Mouse (Mus musculus) ES-Bruce4 (cell line): Measurements from ENCODE around the gene 9130230L23Rik. TPM values are rescaled to one million over a fixed set of nuclear protein-coding genes. Genes with fewer than 3 reads are reported as not detected.
A peak's percentile ranks its signal among the peaks of the same experiment; 100 is the strongest.

Source experiments
- H3K27ac ChIP-seq: 2 replicates; pipeline ENCODE4 v1.5.1; 2012; ENCODE audit warnings: low read length, inconsistent platforms; ENCODE audit not compliant: insufficient read depth
- H3K27me3 ChIP-seq: 2 replicates; pipeline ENCODE4 v1.6.1; 2012; ENCODE audit warnings: mild to moderate bottlenecking, low read length, inconsistent platforms; ENCODE audit not compliant: control insufficient read depth, poor library complexity, insufficient read depth, severe bottlenecking
- H3K36me3 ChIP-seq: 2 replicates; pipeline ENCODE4 v1.6.1; 2012; ENCODE audit warnings: inconsistent platforms, mild to moderate bottlenecking, low read length, moderate library complexity; ENCODE audit not compliant: control insufficient read depth, poor library complexity, insufficient read depth, severe bottlenecking
- H3K4me1 ChIP-seq: one replicate; pipeline ENCODE4 v1.8.1; 2011; ENCODE audit warnings: low read length; ENCODE audit not compliant: control insufficient read depth, insufficient read depth
- H3K4me3 ChIP-seq: 2 replicates; pipeline ENCODE4 v1.5.1; 2011; ENCODE audit warnings: low read depth, mild to moderate bottlenecking, low read length
- H3K9ac ChIP-seq: 2 replicates; pipeline ENCODE4 v1.6.1; 2012; ENCODE audit warnings: low read depth, mild to moderate bottlenecking, inconsistent platforms; ENCODE audit not compliant: poor library complexity, severe bottlenecking
- H3K9me3 ChIP-seq: replicated peaks from 2 replicates; pipeline ENCODE4 v1.6.1; 2012; ENCODE audit warnings: mild to moderate bottlenecking, low read length, inconsistent platforms; ENCODE audit not compliant: control insufficient read depth, poor library complexity, insufficient read depth, severe bottlenecking
- CTCF ChIP-seq: IDR thresholded peaks from one replicate; pipeline ENCODE4 v1.8.1; 2011; ENCODE audit warnings: low read depth, low read length
- EP300 ChIP-seq: IDR thresholded peaks from 2 replicates; pipeline ENCODE4 v1.6.1; 2011; ENCODE audit warnings: low read depth, low read length; ENCODE audit not compliant: insufficient read depth
- POLR2A ChIP-seq: IDR thresholded peaks from one replicate; pipeline ENCODE4 v1.8.1; 2011; ENCODE audit warnings: low read length; ENCODE audit not compliant: insufficient read depth
- polyA plus RNA-seq: library from polyadenylated mRNA; stranded (reverse); fragments of >200 nt; gene quantifications from 2 replicates; pipeline ENCODE4 v1.2.4, GENCODE M21; 2011; ENCODE audit warnings: low read depth; ENCODE audit not compliant: missing spikeins, insufficient read depth, insufficient read length

The 9130230L23Rik gene
- polyA plus RNA-seq, 1 experiment = 0.67 TPM

GRCm38 (mm10) chr5:65986426-65986825, 17.7 kb downstream of the 9130230L23Rik start:
- H3K9me3 ChIP-seq = no peaks in the 10 kb centered on the region
- no peaks in the 10 kb centered on the region for H3K36me3 ChIP-seq
- no peak overlapping the region for H3K4me3 ChIP-seq
- H3K4me1 ChIP-seq = peaks cover under 1% of the 10 kb centered on the region
- H3K27ac ChIP-seq = no peak overlapping the region
- no peaks in the 10 kb centered on the region for H3K27me3 ChIP-seq
- TF ChIP-seq POLR2A (no peak), EP300 (no peak), CTCF (no peak)
- H3K9ac ChIP-seq = no peak overlapping the region

- peak; percentile 96 for TF ChIP-seq EP300
- TF ChIP-seq POLR2A = no peak
- Histone ChIP-seq H3K27ac (peak overlapping the region; percentile 91), H3K9ac (peak overlapping the region; percentile 47), H3K4me1 (peaks cover 7% of the 10 kb centered on the region), H3K4me3 (peak overlapping the region; percentile 79), H3K27me3 (no peaks in the 10 kb centered on the region), H3K36me3 (no peaks in the 10 kb centered on the region), H3K9me3 (no peaks in the 10 kb centered on the region)
These were observed 28.4 kb downstream of the 9130230L23Rik start for GRCm38 (mm10) chr5:65975731-65976130.

- H3K27ac ChIP-seq = no peak overlapping the region
- no peak overlapping the region; the same call in 1 of the 2 replicates for H3K9ac ChIP-seq
- no peaks in the 10 kb centered on the region for H3K27me3 ChIP-seq
- TF ChIP-seq CTCF (no peak), POLR2A (no peak), EP300 (no peak)
- H3K4me1 ChIP-seq = peaks cover 5% of the 10 kb centered on the region
- no peaks in the 10 kb centered on the region for H3K36me3 ChIP-seq
- H3K4me3 ChIP-seq = no peak overlapping the region
- H3K9me3 ChIP-seq = no peaks in the 10 kb centered on the region
These were observed 30.9 kb downstream of the 9130230L23Rik start for GRCm38 (mm10) chr5:65973189-65973588.

- no peaks in the 10 kb centered on the region for H3K27me3 ChIP-seq
- no peaks in the 10 kb centered on the region for H3K36me3 ChIP-seq
- H3K4me1 ChIP-seq = no peaks in the 10 kb centered on the region
- TF ChIP-seq EP300 (no peak), CTCF (peak; percentile 67)
- no peak overlapping the region for H3K4me3 ChIP-seq
- H3K9ac ChIP-seq = peak overlapping the region; percentile 77
- H3K27ac ChIP-seq = no peak overlapping the region
- H3K9me3 ChIP-seq = no peaks in the 10 kb centered on the region
These were observed 36.1 kb downstream of the 9130230L23Rik start for GRCm38 (mm10) chr5:65968004-65968403.

- Histone ChIP-seq H3K36me3 (no peaks in the 10 kb centered on the region), H3K4me3 (peak overlapping the region; percentile 43), H3K27me3 (no peaks in the 10 kb centered on the region), H3K9ac (peak overlapping the region; percentile 77), H3K9me3 (no peaks in the 10 kb centered on the region), H3K27ac (peak overlapping the region; percentile 73), H3K4me1 (no peaks in the 10 kb centered on the region)
- no peak for TF ChIP-seq EP300
- TF ChIP-seq CTCF = no peak
- no peak for TF ChIP-seq POLR2A
These were observed 37.0 kb downstream of the 9130230L23Rik start for GRCm38 (mm10) chr5:65967091-65967490.

GRCm38 (mm10) chr5:65965771-65966279, 38.3 kb downstream of the 9130230L23Rik start:
- no peaks in the 10 kb centered on the region for H3K36me3 ChIP-seq
- no peaks in the 10 kb centered on the region for H3K27me3 ChIP-seq
- H3K9me3 ChIP-seq = no peaks in the 10 kb centered on the region
- no peak overlapping the region; the same call in 1 of the 2 replicates for H3K27ac ChIP-seq
- no peak for TF ChIP-seq EP300
- TF ChIP-seq POLR2A = no peak
- no peak for TF ChIP-seq CTCF
- H3K4me3 ChIP-seq = no peak overlapping the region
- no peaks in the 10 kb centered on the region for H3K4me1 ChIP-seq
- no peak overlapping the region for H3K9ac ChIP-seq

- H3K4me3 ChIP-seq = no peak overlapping the region
- H3K9ac ChIP-seq = no peak overlapping the region
- H3K27ac ChIP-seq = no peak overlapping the region
- H3K4me1 ChIP-seq = no peaks in the 10 kb centered on the region
- H3K36me3 ChIP-seq = no peaks in the 10 kb centered on the region
- TF ChIP-seq EP300 = no peak
- TF ChIP-seq POLR2A = no peak
- TF ChIP-seq CTCF = no peak
- H3K9me3 ChIP-seq = no peaks in the 10 kb centered on the region
- H3K27me3 ChIP-seq = no peaks in the 10 kb centered on the region
These were observed 40.8 kb downstream of the 9130230L23Rik start for GRCm38 (mm10) chr5:65963291-65963690.
